Mouse (Mus musculus): ENCODE data around the gene Leap2. TPM values are rescaled to one million over a fixed set of nuclear protein-coding genes. Genes with fewer than 3 reads are reported as not detected.
"Not testable (repeated sequence)": the region's sequence is repeated elsewhere in the genome, so short reads cannot be mapped to it uniquely, and the experiment has no call there.

The Leap2 gene
- polyA plus RNA-seq, 1 experiment = not detected

DNA sequence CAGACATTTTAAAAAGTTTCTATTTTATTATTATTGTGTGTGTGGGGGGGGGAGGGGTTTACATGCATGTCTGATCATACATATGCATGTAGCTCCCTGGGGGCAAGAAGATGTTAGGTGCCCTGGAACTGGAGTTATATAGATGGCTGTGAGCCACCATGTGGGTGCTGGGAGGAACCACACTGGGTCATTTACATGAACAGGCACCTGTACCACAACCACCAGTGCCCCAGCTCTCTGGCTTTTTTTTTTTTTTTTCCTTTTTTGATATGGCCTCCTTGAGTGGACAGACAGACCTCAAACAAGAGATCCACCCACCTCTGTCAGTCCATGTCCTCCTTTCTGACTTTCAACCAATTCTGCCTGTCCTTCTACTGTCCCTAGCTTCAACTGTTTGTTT, 6.2 kb upstream of the Leap2 start:
- Histone ChIP-seq H3K79me3 (ENCODE audit: low read depth) (peaks cover 15% of the 10 kb centered on the region), H3K79me2 (ENCODE audit: control insufficient read depth, insufficient read depth) (peaks cover 26% of the 10 kb centered on the region), H3K4me3 (ENCODE audit: insufficient read depth, poor library complexity, severe bottlenecking) (peak overlapping the region; percentile 92), H3ac (ENCODE audit: control insufficient read depth, insufficient read length, low read depth) (no peak overlapping the region), H3K27me3 (ENCODE audit: control insufficient read depth, insufficient read depth, insufficient read length) (no peaks in the 10 kb centered on the region), H3K36me3 (ENCODE audit: control insufficient read depth, insufficient read depth) (peaks cover 24% of the 10 kb centered on the region)
- TF ChIP-seq CTCF (IDR thresholded peaks at IDR 0.05; ENCODE audit: control insufficient read depth, insufficient read depth, insufficient read length) (no peak), USF1 (IDR thresholded peaks at IDR 0.05; ENCODE audit: low read depth) (no peak)

DNA sequence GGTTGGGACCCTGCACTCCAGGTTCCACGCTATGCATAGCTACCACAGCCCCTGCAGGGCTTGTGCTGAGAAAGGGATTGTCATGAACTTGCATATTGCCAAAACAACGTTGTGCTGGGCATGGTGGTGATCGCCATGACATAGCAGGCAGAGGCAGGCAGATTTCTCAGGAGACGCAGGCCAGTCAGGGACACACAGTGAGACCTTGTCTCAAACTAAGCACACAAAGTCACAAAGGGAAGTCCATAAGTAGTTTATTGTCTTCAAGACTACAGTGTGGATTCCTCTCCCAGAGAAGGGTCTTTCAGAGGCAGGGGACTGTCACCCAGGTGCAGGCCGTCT, 5.7 kb upstream of the Leap2 start:
- TF ChIP-seq USF1 (IDR thresholded peaks at IDR 0.05; ENCODE audit: low read depth) = no peak
- TF ChIP-seq CTCF (IDR thresholded peaks at IDR 0.05; ENCODE audit: control insufficient read depth, insufficient read depth, insufficient read length) = no peak
- TF ChIP-seq MYOD1 (IDR thresholded peaks at IDR 0.05; ENCODE audit: control insufficient read depth, insufficient read length, low read depth) = no peak
- no peak for TF ChIP-seq MYOG (IDR thresholded peaks at IDR 0.05; ENCODE audit: control insufficient read depth, extremely low read depth, insufficient read length)
- Histone ChIP-seq H3K4me3 (ENCODE audit: insufficient read depth, poor library complexity, severe bottlenecking) (no peak overlapping the region), H3K79me2 (ENCODE audit: control insufficient read depth, insufficient read depth) (peaks cover 26% of the 10 kb centered on the region), H3K27me3 (ENCODE audit: control insufficient read depth, insufficient read depth, insufficient read length) (no peaks in the 10 kb centered on the region), H3K36me3 (ENCODE audit: control insufficient read depth, insufficient read depth) (peaks cover 24% of the 10 kb centered on the region), H3K79me3 (ENCODE audit: low read depth) (peaks cover 15% of the 10 kb centered on the region), H3ac (ENCODE audit: control insufficient read depth, insufficient read length, low read depth) (no peak overlapping the region)

- no peaks in the 10 kb centered on the region for H3K27me3 ChIP-seq (ENCODE audit: control insufficient read depth, insufficient read depth, insufficient read length)
- peaks cover 24% of the 10 kb centered on the region for H3K36me3 ChIP-seq (ENCODE audit: control insufficient read depth, insufficient read depth)
These were observed 5.2 kb upstream of the Leap2 start for GRCm38 (mm10) chr11:53427993-53428715.

DNA sequence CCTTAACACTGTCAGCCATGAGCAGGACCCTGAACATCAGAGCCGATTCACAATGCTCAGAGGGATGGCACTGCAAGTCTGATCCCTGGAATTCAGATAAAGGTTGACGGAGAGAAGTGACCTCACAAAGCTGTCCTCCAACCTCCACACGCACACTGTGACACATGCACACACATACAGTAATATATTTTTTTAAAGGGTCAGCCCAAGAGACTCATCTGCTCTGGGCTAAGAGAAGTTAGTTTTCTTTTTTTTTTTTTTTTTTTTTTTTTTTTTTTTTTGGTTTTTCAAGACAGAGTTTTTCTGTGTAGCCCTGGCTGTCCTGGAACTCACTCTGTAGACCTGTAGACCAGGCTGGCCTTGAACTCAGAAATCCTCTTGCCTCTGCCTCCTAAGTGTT, 3.9 kb upstream of the Leap2 start:
- Histone ChIP-seq H3K36me3 (ENCODE audit: control insufficient read depth, insufficient read depth) (peaks cover 24% of the 10 kb centered on the region), H3K79me3 (ENCODE audit: low read depth) (peaks cover 15% of the 10 kb centered on the region), H3K79me2 (ENCODE audit: control insufficient read depth, insufficient read depth) (peaks cover 26% of the 10 kb centered on the region)
- H3K4me3 ChIP-seq (ENCODE audit: insufficient read depth, poor library complexity, severe bottlenecking); H3K27me3 ChIP-seq (ENCODE audit: control insufficient read depth, insufficient read depth, insufficient read length); H3ac ChIP-seq (ENCODE audit: control insufficient read depth, insufficient read length, low read depth): not testable (repeated sequence)

More at GRCm38 (mm10) chr11:53427993-53428715, 5.2 kb upstream of the Leap2 start:
- no peak overlapping the region for H3K4me3 ChIP-seq (ENCODE audit: insufficient read depth, poor library complexity, severe bottlenecking)
- peaks cover 26% of the 10 kb centered on the region for H3K79me2 ChIP-seq (ENCODE audit: control insufficient read depth, insufficient read depth)
- H3ac ChIP-seq (ENCODE audit: control insufficient read depth, insufficient read length, low read depth) = no peak overlapping the region
- H3K79me3 ChIP-seq (ENCODE audit: low read depth) = peaks cover 15% of the 10 kb centered on the region
- TF ChIP-seq USF1 (IDR thresholded peaks at IDR 0.05; ENCODE audit: low read depth) (no peak), CEBPB (IDR thresholded peaks at IDR 0.05; ENCODE audit: low read depth) (no peak), MAX (IDR thresholded peaks at IDR 0.05) (no peak), MYOD1 (IDR thresholded peaks at IDR 0.05; ENCODE audit: control insufficient read depth, insufficient read length, low read depth) (no peak), FOSL1 (IDR thresholded peaks at IDR 0.05; ENCODE audit: insufficient read depth, low read length, poor library complexity, severe bottlenecking) (no peak), CTCF (IDR thresholded peaks at IDR 0.05; ENCODE audit: control insufficient read depth, insufficient read depth, insufficient read length) (no peak), MYOG (IDR thresholded peaks at IDR 0.05; ENCODE audit: control insufficient read depth, extremely low read depth, insufficient read length) (no peak)

- H3K4me3 ChIP-seq (ENCODE audit: insufficient read depth, poor library complexity, severe bottlenecking) = no peak overlapping the region
- H3K79me3 ChIP-seq (ENCODE audit: low read depth) = peaks cover 15% of the 10 kb centered on the region
- H3ac ChIP-seq (ENCODE audit: control insufficient read depth, insufficient read length, low read depth) = no peak overlapping the region
- peaks cover 24% of the 10 kb centered on the region for H3K36me3 ChIP-seq (ENCODE audit: control insufficient read depth, insufficient read depth)
- no peak for TF ChIP-seq FOSL1 (IDR thresholded peaks at IDR 0.05; ENCODE audit: insufficient read depth, low read length, poor library complexity, severe bottlenecking)
- TF ChIP-seq CTCF (IDR thresholded peaks at IDR 0.05; ENCODE audit: control insufficient read depth, insufficient read depth, insufficient read length) = no peak
- no peak for TF ChIP-seq USF1 (IDR thresholded peaks at IDR 0.05; ENCODE audit: low read depth)
- TF ChIP-seq MYOD1 (IDR thresholded peaks at IDR 0.05; ENCODE audit: control insufficient read depth, insufficient read length, low read depth) = no peak
- TF ChIP-seq MAX (IDR thresholded peaks at IDR 0.05) = no peak
- TF ChIP-seq CEBPB (IDR thresholded peaks at IDR 0.05; ENCODE audit: low read depth) = no peak
- no peak for TF ChIP-seq MYOG (IDR thresholded peaks at IDR 0.05; ENCODE audit: control insufficient read depth, extremely low read depth, insufficient read length)
- peaks cover 26% of the 10 kb centered on the region for H3K79me2 ChIP-seq (ENCODE audit: control insufficient read depth, insufficient read depth)
- no peaks in the 10 kb centered on the region for H3K27me3 ChIP-seq (ENCODE audit: control insufficient read depth, insufficient read depth, insufficient read length)
These were observed 2.8 kb upstream of the Leap2 start for GRCm38 (mm10) chr11:53425711-53426255.

DNA sequence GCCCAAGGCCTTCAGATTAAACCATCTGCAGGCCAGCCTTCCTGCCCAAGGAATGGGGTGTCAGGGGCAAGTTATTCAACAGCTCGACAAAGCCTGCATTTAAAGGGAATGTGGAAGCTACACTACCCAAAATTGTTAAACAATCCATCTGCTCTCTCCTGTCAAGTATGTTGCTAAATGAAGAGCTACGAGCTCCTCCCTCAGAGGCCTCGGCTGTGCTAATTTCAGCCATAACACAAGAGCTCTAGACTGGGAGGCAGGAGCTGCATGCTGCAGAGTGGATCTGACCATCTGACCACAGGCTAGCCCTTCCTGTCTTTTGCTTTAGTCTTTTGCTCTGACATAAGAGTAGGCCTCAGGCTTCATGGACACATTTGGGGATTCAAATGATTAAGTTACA, 2.3 kb upstream of the Leap2 start:
- H3ac ChIP-seq (ENCODE audit: control insufficient read depth, insufficient read length, low read depth) = no peak overlapping the region
- TF ChIP-seq MYOG (IDR thresholded peaks at IDR 0.05; ENCODE audit: control insufficient read depth, extremely low read depth, insufficient read length) = no peak
- no peak for TF ChIP-seq MAX (IDR thresholded peaks at IDR 0.05)
- TF ChIP-seq CTCF (IDR thresholded peaks at IDR 0.05; ENCODE audit: control insufficient read depth, insufficient read depth, insufficient read length) = no peak
- TF ChIP-seq CEBPB (IDR thresholded peaks at IDR 0.05; ENCODE audit: low read depth) = no peak
- TF ChIP-seq MYOD1 (IDR thresholded peaks at IDR 0.05; ENCODE audit: control insufficient read depth, insufficient read length, low read depth) = no peak
- TF ChIP-seq FOSL1 (IDR thresholded peaks at IDR 0.05; ENCODE audit: insufficient read depth, low read length, poor library complexity, severe bottlenecking) = no peak
- H3K4me3 ChIP-seq (ENCODE audit: insufficient read depth, poor library complexity, severe bottlenecking) = no peak overlapping the region
- peaks cover 24% of the 10 kb centered on the region for H3K36me3 ChIP-seq (ENCODE audit: control insufficient read depth, insufficient read depth)
- peaks cover 22% of the 10 kb centered on the region for H3K79me2 ChIP-seq (ENCODE audit: control insufficient read depth, insufficient read depth)
- H3K79me3 ChIP-seq (ENCODE audit: low read depth) = peaks cover 14% of the 10 kb centered on the region
- no peaks in the 10 kb centered on the region for H3K27me3 ChIP-seq (ENCODE audit: control insufficient read depth, insufficient read depth, insufficient read length)

All from C2C12 (cell line).